Mouse (Mus musculus) CH12F3 (cell line): Measurements from ENCODE around the gene Bbs9.

Experiments used
- in situ Hi-C: fragments of 300-500 bp; cut with MboI; formaldehyde crosslinking; loops from 2 replicates; pipeline ENCODE4 v1.14.3; 2020; ENCODE audit warnings: low sequenced_read_pairs

Bbs9 gene

DNA sequence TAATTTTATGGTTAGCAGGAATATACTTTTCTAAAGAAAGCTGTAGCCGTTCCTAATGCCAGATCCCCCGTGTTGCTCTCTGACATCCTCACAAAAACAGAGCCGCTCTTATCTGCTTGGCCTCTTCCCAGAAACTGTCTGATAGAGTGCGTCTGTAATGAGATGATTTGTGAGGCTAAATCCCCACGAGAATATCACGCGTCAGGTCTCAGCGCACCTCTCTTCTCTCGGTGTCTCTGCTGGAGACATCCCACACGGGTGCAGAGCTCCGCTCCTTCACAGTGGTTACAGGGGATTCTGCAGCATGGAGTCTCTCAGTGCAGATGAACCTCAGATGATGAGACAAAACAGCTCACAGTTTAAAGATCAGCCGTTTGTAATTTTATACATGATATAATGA, 204.5 kb downstream of the Bbs9 start:
- in situ Hi-C loops: no loop called here

DNA sequence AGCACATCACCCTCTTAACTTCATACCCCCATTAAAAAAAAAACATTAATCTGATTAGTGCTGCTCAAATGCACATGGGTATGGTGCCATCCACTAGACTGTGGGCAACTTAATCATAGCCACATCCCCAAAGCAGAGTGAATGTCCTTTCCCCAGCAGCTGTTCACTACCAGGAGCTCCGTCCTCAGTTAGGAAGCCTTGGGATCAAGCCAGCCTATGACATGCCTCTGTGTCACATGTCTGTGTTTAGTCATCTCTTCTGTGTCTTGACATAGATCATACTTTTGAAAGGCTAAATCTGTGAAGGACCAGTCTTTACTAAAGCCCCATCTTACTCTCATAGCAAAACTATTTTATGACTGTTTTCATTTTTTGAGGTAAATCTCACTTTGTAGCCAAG, 205.0 kb downstream of the Bbs9 start:
- in situ Hi-C loops: no loop called here

DNA sequence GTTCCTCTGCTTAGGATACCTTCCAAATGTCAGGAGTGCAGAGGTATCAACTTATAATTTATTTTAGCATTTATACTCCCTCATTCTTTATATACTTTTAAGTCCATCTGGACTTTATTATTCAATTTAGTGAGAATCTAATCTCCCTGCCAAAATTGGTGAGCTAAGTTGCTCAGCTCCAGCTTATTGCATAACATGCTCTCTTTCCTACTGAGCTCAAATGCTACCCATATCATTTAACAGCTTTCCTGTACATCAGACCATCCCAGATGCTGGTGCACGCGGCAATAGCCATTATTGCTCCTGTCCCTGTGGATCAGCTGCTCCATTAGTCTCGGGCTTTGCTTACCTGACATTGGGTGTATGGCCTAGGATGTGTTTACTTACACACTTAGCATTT, 208.3 kb downstream of the Bbs9 start:
- in situ Hi-C loops: no loop called here

DNA sequence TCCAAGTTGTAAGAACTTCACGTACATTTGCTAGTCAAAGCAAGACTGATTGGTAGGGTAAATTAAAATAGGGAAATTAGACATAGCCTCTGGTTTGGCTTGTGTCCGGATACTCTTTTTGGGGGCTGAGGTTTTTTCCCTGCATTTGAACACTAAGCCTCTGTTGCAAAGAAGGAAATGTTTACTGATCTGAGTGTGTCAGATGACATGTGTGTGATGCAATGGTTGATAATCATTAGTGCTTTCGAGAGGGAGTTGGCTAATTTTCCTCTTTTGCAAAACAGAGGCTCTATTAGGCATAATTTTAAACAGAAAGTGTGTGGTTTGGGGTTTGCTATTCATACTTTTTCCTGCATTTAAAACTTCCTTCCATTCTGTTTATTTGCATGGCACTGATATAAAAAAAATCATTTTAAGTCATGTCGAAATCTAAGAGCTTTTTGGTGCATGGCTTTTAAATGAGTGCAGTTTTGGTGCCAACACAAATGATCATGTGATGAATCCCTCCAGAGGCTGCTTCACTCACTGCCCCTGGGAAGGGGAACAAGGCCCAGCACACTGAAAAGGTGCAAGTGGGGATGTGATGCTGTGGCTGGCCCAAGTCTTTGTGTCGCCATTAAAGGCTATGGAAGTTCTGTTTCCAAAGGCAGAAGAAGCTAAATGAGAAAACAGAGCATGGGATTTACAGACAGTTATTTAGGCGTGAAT, 211.4 kb downstream of the Bbs9 start:
- in situ Hi-C loops: no loop called here

DNA sequence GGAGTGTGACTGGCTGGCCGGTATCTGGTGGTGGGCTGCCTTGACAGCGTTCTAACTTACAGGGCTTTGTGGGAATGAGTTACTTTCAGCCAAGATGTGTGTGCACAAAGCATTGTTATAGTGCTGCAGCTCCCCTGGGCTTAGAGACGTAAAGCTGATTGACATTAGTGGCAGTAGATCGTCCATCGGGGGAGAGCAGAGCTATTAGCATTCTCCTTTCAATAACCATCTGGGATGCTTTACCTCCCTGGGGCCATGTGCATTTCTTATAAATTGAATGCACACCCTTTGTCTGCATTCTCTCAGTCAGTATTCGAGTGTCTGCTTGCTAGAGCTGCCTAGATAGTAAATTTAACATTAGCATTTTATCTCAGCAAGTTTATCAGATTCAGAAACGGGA, 214.7 kb downstream of the Bbs9 start:
- in situ Hi-C loops: no loop called here

DNA sequence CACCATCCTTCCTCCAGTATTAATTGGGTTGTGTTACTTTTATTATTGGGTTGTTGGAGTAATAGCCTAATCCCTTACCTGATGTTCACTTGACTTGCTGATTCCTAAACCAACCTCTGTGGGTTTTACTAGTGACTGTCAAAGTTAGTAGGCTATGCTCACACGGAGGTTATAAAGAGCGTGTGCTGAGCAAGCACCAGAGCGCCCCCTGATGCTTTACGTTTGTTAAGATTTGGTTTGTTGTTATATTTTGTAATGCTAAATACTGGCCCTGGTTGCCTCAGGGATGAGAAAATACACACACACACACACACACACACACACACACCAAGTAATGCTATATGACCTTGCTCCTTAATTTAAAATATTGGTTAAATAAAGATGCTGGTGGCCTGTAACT, 219.9 kb downstream of the Bbs9 start:
- in situ Hi-C loops: no loop called here

DNA sequence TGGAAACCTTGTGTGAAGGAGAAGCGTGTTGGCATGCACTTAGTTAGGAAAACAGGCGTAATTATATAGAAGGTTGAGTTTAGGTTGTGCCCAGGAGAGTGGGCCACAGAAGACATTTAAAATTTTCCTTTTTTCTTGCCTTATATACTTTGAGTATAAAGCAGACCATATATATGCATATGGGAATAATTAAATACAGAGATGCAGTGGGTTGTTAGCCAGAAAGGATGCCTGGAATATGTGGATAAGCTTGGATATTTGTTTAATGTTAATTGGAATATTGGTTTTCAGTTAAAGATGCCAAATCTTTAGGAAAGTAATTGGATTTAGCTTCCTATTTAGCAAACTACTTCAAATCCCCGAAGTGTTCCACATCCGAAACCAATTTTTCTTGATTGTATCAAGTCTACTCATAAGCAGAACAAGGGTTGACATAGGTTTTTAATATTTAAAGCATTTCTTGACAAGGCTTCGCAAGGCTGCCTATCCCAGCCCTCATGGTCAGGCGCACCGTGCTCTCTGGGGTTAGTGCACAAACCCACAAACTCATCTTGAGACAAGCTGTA, 221.4 kb downstream of the Bbs9 start:
- in situ Hi-C loops: no loop called here

DNA sequence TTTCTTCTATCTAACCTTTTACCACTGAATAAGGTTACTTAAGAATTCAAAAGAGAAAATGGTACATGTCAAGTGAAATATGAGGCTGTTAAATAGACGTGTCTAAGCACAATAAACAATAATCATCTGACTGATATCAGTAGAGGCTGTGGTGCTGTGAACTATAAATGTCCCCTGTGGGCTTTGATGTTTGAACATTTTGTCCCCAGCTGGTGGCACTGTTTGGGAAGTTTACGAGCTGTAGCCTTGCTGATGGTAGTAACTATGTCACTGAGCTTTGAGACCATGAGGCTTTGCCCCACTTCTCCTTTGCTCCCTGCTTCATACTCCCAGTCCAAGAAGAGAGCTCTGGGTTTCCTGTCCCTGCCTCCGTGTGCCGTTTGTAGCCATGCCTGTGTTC, 222.3 kb downstream of the Bbs9 start:
- in situ Hi-C loops: no loop called here

DNA sequence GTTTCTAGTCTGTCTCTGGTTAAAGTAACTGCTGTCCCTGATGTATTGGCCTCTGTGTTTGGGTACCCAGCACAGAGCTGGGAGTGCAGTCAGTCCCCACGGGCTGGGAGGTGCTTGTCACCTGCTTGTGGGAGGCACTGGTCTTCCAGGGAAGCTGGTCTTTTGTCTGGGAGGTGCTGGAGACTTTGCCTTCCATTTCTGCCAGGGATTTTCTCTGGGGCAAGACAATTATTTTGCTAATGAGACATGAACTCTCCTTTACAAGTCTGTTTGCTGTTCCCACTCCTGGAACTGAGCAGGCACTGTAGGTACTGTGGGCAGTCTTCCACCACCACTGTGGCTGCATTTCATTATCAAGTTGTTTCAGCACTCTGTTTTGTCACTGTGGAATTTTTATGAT, 223.0 kb downstream of the Bbs9 start:
- in situ Hi-C loops: no loop called here

DNA sequence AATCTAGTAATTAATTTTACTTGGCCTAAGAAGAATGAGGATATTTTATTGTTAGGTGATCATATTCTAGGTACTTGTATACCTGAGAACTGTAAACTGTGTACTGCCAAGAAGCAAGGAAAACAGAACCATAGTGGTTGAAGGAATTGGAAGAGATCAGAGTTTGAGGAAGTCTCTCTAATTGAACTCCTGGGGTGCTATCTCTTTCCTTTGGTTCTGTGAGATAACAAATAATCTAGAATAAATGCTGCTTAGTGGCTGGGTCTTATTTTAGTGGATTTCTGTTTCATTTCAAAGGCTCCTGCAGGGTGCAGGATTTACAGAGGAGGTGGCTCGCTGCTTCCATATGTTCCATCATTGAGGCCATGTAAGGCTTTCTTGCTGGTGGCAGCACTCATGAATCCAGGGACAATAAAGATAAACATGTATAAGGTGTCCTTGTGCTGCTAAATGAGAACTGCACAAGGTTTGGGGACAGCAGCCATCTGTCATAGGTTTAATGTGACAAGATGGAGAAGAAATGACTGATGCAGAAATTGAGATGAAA, 226.6 kb downstream of the Bbs9 start:
- in situ Hi-C loops: loop anchor here (25.0 kb wide), 1 partner anchor 510 kb away; the partner anchor contains the start of gene Bmper

DNA sequence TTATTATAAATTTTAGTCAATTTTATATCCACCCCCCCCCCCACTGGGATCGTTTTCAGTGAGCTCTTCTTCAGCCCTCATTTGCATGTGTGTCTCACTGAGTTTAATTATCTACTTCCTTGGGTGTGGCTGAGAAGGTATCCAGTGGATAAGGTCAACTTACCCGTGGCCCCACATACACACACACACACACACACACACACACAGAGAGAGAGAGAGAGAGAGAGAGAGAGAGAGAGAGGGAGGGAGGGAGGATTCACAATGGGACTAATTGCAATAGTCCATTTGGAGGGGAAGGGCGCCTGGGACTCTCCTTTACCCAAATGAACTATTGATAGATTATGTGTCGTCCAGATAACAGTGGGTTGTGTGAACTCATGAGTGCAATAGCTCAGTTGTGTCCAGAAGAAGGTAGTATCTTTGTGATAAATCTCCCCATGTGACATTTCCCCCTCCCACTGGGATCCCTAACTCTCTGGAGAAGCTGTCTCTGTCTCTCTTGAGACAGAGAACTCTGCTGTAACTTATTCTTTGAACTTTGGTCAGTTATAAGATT, 227.4 kb downstream of the Bbs9 start:
- in situ Hi-C loops: loop anchor here (25.0 kb wide), 1 partner anchor 509 kb away; the partner anchor contains the start of gene Bmper

DNA sequence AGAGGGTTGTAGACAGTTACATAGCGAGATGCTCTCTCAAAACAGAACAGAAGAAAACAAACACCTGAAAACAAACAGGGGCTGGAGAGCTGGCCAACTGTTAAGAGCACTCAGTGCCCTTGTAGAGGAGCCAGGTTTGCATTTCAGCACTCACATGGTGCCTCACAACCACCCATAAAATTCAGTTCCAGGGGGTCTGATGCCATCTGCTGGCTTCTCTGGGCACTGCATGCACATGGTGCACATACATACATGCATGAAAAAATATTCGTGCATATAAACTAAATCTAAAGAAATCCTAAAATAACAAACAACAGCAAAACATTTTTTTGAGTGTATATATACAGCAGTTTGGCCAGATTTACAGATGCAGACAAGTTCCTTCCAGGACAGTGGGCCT, 228.0 kb downstream of the Bbs9 start:
- in situ Hi-C loops: loop anchor here (25.0 kb wide), 1 partner anchor 509 kb away; the partner anchor contains the start of gene Bmper

DNA sequence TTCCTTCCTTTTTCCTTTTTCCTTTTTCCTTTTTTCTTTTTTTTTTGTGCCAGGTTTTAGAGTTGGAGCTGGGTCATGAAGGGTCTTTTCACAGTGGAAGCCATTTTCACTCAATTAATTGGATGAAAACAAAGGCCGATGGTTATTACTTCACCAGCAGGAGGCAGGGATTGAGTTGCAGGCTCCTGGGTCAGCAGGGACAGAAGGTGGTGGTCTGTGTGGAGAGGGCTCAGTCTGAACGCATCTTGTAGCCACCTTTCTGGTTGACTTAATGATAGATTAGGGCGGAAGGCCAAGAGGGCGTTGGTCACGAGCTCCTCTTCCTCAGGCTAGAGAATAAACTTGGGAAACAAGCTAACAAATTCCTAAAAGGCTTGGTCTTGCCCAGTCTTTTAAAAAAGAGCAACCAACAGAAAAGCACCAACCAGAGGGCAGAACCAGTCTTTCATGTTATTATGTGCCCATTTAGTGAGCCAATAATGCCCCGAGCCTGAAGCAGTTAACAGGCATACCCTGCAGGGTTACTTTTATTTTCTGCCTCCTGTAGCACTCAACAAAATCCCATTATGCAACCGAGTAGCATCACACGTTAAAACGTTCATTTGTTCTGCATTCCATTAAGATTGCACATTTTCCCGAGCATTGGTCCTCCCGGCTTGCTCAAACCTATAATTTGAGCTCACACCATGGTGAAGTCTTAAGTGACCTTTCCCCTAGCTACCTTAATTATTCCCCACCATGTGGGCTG, 231.8 kb downstream of the Bbs9 start:
- in situ Hi-C loops: loop anchor here (25.0 kb wide), 1 partner anchor 505 kb away; the partner anchor contains the start of gene Bmper

DNA sequence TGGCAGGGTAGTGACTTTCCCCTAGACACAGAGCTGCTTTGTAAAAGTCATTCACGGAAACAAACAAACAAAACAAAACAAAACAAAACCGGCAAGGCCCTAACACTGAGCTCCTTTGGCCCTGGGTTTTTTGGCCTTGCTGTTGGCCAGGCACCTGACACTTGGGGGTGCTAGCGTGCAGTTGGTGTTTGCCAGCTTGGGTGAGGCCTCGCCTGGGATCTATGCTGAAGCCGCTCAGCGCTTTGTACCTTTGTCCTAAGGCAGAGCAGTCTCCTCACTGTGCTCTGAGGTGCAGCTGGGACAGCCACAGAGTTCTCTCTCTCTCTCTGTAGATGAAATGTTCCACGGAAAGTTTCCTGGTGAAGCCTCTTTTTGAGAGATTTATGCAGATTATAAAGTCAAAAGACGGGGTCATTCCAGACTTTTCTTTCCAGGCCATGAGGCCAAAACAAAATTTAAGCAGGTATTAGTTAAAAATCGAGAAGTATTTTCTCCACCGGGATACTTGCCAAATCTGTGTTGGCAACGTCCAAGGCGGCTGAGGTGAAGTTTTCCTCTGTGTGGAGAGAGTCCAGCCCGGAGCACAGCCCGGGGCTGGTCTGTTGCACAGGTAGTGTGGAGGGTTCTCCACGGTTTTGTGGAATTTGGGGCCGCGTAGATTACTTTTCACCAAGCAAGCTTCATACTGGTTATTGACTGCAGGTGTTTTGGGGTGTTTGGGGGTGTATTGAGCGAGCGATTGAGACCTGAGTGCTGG, 233.6 kb downstream of the Bbs9 start:
- in situ Hi-C loops: loop anchor here (25.0 kb wide), 1 partner anchor 503 kb away; the partner anchor contains the start of gene Bmper

DNA sequence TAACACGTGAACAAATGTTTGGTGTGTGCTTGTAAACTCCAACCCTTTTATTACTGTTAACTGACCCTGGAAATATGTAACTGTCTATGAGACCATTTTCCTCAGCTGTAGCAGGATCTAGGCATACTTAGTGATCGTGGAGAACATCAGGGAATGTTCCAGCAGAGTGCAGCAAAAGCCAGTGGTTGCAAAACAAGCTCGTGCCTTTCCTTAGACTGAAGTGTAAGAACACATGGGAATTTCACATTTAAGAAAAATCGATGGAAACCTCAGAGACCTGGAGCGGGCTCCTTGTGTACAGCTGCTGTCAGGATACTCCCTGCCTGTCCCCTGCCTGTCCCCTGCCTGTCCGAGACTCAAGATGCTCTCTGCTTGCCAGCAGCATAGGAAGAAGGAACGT, 234.5 kb downstream of the Bbs9 start:
- in situ Hi-C loops: loop anchor here (25.0 kb wide), 1 partner anchor 502 kb away; the partner anchor contains the start of gene Bmper

DNA sequence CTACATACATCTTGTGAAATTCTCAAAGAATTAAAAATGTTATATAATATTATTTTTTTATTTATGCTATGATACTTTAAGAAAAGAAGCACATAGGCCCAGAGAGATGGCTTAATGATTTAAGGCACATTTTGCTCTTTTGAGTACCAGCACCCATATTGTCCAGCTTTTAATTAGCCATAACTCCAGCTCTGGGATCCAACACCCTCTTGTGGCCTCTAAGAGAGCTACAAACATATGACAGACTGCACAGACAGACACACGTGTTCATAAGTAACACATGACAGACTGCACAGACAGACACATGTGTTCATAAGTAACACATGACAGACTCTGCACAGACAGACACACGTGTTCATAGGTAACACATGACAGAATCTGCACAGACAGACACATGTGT, 235.8 kb downstream of the Bbs9 start:
- in situ Hi-C loops: loop anchor here (25.0 kb wide), 1 partner anchor 501 kb away; the partner anchor contains the start of gene Bmper

DNA sequence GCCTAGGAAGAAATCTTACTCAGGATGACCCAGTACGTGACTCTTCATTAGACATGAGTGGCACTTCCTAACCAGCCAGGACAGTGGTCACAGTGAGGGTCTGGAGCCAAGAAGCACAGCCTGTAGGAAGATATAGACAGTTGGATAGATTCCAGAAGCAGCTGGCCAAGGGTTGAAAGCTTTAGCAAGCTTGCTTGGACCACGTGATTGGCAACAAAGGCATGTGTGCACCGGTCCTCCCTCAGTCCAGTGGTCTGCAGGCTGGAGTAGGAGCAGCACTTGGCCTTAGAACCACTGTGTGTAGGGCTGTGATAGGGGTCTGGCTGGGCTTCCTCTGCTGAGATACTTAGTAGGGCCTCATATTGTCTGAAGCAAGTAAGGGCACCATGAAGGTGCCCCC, 237.2 kb downstream of the Bbs9 start:
- in situ Hi-C loops: loop anchor here (25.0 kb wide), 1 partner anchor 500 kb away; the partner anchor contains the start of gene Bmper

DNA sequence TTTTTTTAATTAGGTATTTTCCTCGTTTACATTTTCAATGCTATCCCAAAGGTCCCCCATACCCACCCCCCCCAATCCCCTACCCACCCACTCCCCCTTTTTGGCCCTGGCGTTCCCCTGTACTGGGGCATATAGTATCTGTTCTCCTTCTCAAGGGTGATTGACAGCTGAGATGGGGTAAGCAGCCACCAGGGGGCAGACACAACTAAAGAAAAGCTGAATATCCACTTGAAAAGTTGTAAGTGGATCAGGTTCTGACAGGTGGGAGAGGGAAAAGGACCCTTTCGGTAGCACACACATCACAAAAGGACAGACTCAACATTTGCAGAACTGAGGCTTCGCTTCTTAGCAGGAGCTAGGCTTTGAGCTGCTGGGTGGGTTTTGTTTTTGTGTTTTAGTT, 237.8 kb downstream of the Bbs9 start:
- in situ Hi-C loops: loop anchor here (25.0 kb wide), 1 partner anchor 499 kb away; the partner anchor contains the start of gene Bmper

DNA sequence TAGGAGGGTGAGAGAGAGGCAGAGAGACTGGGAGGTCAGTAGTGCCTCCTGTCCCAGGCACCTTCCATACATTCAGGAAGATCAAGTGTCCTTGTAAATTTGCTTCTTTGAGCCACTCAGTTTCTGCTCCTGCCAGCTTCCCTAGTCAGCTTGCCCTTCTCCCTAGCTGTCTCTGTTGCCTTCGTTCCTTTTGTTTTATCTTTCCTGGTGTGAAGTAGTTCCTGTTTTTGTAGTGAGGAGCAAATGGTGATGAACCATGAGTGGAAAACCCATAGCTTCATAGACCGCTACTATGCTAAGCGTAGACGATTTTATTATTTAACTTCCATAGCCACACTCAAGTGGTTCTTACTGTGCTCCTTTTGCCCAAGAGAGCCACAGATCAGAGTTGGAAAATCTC, 242.1 kb downstream of the Bbs9 start:
- in situ Hi-C loops: loop anchor here (25.0 kb wide), 1 partner anchor 495 kb away; the partner anchor contains the start of gene Bmper
